Mouse (Mus musculus): Measurements from ENCODE around the gene Tsnaxip1.

- TF ChIP-seq CTCF (IDR thresholded peaks at IDR 0.05; ENCODE audit: control insufficient read depth, insufficient read depth, insufficient read length) (no peak), USF1 (IDR thresholded peaks at IDR 0.05; ENCODE audit: low read depth) (no peak), MYOD1 (IDR thresholded peaks at IDR 0.05; ENCODE audit: control insufficient read depth, insufficient read length, low read depth) (no peak), MAX (IDR thresholded peaks at IDR 0.05) (no peak), MYOG (IDR thresholded peaks at IDR 0.05; ENCODE audit: control insufficient read depth, extremely low read depth, insufficient read length) (no peak), FOSL1 (IDR thresholded peaks at IDR 0.05; ENCODE audit: insufficient read depth, low read length, poor library complexity, severe bottlenecking) (no peak), CEBPB (IDR thresholded peaks at IDR 0.05; ENCODE audit: low read depth) (no peak)
These were observed 46.8 kb downstream of the Tsnaxip1 start for GRCm38 (mm10) chr8:105874301-105874700.
